Mouse (Mus musculus): ENCODE measurements around the gene Zfp609. TPM values are rescaled to one million over a fixed set of nuclear protein-coding genes. Genes with fewer than 3 reads are reported as not detected.
"Not testable (repeated sequence)": the region's sequence is repeated elsewhere in the genome, so short reads cannot be mapped to it uniquely, and the experiment has no call there.

Zfp609 gene
- polyA plus RNA-seq, 1 experiment = 9.2 TPM

GRCm38 (mm10) chr9:65675461-65676357, 151.7 kb downstream of the Zfp609 start:
- no peak for DNase-seq (ENCODE audit: low spot score)

DNA sequence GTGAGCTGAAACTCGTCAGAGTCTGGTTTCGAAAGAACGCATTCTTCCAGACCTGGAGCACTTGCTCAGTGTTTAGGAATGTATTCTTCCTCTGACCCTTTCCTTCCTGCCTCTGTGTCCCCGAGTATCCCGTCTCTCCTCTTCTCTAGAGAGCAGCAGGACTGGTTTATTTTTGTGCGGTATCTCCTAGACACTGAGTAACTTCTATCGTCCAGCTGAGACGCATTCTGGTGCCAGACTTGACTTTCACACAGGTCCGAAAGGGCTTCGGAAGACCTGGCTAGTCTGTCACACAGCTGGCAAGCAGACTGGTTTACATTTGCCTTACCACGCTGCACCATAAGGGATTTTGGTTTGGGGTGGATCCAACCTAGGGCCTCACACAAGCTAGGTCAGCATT, 154.4 kb downstream of the Zfp609 start:
- DNase-seq (ENCODE audit: low spot score) = no peak

DNA sequence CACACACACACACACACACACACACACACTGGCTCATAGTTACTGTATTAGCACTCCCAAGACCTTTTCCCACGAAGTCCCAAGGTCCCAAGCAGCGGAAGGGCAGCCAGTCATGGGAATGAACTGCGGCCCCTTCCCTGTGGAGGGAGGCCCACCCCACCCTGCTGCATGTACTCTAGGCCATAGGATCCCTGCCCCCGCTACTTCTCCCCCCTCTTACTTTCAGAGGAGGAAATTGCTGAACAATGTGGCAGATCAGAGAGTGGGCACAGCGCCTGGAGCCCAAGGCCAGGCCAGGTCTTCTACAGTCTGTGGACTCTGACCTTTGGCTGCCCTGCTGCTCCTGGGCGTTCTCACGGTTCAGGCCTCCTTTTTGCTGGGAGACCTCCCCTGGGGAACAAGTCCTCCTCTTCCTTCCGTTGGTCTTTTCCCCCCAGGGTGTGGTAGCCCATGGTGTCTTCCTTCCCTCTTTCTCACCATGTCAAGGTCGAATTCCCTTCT, 155.9 kb downstream of the Zfp609 start:
- DNase-seq (ENCODE audit: low spot score) = no peak

DNA sequence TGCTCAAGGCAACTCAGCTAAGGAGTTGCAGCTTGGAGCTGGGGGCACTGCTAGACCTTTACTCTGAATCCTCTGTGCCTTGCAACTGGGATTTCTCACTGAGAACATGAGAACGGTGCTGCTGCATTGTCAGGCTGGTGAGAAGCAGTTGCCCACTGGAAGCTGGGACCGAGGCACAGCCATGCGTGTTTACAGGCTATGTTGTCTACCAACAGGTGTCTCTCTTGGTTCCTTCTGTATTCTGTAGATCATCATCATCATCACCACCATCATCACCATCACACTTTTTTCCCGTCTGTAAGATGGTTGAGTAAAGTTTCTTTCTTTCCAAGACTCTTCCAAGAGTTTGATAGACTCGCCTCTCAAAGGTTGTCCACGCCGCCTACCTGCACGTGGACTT, 159.7 kb downstream of the Zfp609 start, which contains the start of gene Oaz2:
TSS of gene Oaz2 (plus strand) at position 301 of the 400 bp plus-strand sequence.
- no peak for DNase-seq (ENCODE audit: low spot score)

DNA sequence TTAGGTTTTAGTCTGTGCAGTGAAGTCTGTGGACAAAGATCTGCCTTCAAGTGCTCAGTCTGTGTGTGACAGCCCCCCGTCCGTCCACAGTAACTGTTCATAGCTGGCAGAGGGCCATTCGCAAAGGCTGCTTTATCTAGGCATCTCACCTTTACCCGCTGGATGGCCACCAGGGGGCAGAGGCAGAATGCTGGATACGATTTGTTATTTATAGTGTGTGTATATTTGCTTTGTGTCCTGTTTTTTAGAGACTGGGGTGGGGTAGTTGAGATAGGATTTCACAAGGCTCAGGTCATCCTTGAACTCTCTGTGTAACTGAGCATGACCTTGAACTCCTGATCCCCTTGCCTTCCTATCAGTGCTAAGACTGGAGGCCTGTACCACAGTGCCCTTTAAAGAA, 161.3 kb downstream of the Zfp609 start:
- no peak for DNase-seq (ENCODE audit: low spot score)

DNA sequence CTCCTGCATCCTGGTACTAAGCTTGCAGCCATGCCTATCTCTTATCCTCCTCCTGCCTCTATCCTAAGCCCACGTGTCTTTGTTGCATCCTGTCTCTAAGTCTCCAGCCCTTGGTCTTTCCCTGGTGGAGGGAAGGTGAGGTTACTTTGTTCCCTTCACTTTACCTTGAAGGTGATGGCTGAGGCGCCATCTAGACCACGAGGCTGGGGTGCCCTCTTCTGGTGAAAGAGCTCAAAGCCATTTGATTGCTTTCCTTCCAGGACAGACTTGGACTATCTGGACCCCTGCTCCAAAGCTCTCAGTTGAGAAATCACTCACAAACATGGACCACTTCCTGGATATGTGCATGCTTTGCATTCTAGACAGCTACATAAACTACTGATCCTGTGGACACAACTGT, 163.2 kb downstream of the Zfp609 start:
- no peak for DNase-seq (ENCODE audit: low spot score)

GRCm38 (mm10) chr9:65661493-65661892, 165.9 kb downstream of the Zfp609 start:
- no peak for DNase-seq (ENCODE audit: low spot score)

DNA sequence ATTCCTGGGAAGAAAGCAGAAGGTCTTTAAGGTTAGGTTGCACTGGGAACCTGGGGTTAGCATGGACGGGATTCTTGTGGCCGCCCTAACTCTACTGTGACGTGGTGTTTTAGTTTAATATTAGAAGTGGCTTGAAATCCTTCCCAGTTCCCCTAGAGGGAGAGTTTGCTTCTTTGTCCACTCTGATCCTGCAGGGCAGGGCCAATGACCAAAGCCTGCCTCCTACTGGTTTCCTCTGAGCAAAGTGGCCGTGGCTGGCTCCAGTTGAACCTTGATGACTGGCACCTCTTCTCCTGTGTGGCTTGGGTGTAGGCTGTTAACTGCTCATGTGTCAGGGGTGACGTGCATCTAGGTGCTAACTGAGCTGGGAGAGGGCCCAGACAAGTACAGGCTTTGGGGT, 166.3 kb downstream of the Zfp609 start:
- DNase-seq (ENCODE audit: low spot score) = no peak

DNA sequence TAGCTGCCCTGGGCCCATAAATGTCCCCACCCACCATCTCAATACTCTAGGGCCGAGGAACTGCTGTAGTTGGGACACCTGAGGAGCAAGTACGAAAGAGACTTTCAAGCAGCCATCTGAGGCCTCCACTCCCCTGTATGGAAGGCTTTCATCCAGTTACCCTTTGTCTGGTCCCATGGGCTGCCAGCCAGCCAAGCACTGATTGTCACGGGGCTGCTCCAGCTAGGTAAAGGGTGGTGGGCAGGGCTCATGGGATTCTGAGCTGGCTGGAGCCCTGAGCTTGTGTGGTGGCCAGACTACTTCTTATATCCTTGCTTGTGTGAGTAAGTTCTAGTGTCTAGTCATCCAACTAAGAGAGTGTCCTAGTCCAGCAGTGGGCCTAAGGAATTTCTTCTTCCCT, 170.1 kb downstream of the Zfp609 start:
- no peak for DNase-seq (ENCODE audit: low spot score)

DNA sequence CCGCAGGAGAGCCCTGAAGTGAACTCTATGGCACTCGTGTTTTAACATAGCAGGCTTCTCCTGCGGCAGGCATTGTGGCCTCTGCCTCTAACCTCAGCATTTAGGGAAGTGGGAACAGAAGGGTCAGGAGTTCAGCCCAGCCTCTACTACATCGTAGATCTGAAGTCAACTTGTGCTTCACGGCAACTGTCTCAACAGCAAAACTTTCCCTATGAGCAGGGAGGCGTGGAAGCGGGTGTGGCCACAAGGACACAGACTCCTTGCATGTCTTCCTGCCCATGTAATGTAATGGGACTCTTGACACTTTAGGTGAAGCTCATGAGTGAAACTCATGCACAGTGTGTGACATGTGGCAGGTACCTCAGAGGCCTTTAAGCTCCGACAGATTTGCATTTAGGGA, 171.8 kb downstream of the Zfp609 start:
- no peak for DNase-seq (ENCODE audit: low spot score)

DNA sequence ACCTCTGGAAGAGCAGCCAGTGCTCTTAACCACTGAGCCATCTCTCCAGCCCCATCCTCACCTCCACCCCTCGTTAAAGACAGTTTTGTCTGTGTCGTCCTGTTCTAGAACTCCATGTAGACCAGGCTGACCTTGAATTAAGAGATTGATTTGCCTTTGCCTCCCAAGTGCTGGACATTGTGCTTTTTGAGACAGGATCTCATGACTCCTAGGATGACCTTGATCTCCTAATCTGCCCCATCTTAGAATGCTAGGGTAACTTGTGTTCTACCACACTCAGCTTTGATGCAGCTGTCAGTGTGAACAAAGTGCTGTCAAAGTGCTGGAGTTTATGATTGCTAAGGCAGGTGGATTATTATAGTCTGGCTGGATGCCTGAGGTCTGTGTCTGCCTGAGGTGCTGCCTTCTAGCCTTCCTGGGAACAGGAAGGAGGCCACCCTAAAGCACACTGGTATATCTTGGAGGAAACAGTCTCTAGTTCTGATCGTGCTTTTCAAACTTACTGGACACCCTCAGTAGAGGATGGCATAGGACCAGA, 172.6 kb downstream of the Zfp609 start:
- DNase-seq (ENCODE audit: low spot score) = no peak

DNA sequence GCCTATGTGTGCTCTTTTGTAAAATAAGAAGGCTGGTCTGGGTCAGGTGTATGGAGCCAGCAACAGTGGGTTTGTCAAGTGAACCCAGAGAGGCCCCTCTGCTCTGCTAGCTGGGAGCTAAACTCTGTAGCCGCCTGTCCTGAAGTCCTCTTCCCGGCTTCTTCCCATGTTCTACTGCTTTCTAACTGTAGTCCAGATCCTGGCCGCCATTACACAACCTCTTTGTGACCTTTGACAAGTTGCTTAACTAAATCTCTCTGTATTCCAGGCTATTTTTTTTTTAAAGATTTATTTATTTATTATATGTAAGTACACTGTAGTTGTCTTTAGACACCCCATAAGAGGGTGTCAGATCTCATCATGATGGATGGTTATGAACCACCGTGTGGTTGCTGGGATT, 173.6 kb downstream of the Zfp609 start:
- no peak for DNase-seq (ENCODE audit: low spot score)

DNA sequence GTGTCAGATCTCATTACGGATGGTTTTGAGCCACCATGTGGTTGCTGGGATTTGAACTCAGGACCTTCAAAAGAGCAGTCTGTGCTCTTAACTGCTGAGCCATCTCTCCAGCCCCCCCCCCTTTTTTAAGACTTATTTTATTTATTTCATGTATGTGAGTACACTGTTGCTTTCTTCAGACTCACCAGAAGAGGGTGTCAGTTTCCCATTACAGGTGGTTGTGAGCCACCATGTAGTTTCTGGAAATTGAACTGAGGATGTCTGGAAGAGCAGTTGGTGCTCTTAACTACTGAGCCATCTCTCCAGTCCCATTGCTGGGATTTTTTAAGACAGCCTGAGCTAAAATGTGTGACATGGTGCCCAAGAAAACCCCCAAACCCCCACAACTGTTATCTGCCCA, 175.4 kb downstream of the Zfp609 start:
- DNase-seq (ENCODE audit: low spot score) = not testable (repeated sequence)

GRCm38 (mm10) chr9:65649997-65650396, 177.4 kb downstream of the Zfp609 start:
- no peak for DNase-seq (ENCODE audit: low spot score)

DNA sequence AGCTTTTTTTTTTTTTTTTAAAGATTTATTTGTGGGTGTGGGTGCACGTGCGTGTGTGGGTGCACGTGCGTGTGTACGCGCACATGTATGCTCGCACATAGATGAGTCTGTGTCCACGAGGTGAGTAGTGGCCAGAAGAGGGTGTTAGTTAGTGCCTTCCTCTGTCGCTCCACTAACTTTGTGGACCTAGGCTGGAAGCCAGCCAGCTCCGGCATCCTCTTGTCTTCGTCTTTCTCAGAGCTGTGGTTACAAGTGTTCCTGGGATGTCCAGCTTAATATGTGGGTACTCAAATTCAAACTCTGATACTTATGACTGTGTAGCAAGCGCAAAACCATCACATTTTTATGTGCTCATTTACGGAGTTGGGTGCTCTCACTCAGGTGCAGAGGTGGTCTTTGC, 178.6 kb downstream of the Zfp609 start:
- DNase-seq (ENCODE audit: low spot score) = no peak

- no peak for DNase-seq (ENCODE audit: low spot score)
These were observed 180.6 kb downstream of the Zfp609 start for GRCm38 (mm10) chr9:65646782-65647181.

DNA sequence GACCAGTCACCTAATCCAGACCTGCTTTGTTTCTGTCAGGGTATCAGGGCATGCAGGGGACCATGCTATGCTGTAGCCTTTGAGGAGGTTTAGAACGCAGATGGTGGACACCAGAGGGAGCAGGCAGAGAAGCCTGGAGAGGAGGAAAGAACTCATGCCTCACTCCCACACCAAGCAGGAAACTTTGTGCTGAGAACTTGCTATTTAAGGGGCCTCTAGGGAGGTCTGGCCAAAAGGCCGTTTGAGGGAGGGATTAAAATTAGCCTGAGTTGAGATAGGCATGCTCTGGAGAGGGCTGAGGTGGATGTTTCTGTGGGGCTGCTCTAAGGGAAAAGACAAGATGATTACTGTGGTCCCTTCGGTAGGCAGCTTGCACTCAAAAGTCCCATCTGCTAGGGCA, 181.4 kb downstream of the Zfp609 start:
- no peak for DNase-seq (ENCODE audit: low spot score)

DNA sequence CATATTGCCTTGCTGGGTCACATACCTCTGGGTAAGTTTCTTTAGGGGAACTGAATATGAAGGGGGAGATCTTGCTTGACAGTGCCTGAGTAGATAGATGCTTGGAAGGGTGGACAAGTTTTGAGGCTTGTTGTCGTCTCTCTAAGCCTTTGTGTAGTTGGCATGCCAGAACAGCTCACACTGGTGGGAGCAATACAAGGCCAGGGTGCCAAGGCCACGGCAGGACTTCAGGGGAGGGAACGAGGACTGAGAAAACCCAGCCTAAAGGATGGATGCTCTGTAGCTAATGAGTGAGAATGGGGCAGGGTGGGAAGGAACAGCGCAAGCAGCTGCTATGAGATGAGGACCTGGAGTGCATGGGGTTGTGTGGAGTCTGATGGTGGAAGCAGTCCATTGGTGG, 182.4 kb downstream of the Zfp609 start:
- no peak for DNase-seq (ENCODE audit: low spot score)

GRCm38 (mm10) chr9:65642546-65642945, 184.8 kb downstream of the Zfp609 start:
- DNase-seq (ENCODE audit: low spot score) = no peak
